Mouse (Mus musculus) layer of hippocampus, adult 2 months (tissue): Measurements from ENCODE around the gene Zeb2. TPM values are rescaled to one million over a fixed set of nuclear protein-coding genes. Genes with fewer than 3 reads are reported as not detected.
"Not testable (repeated sequence)": the region's sequence is repeated elsewhere in the genome, so short reads cannot be mapped to it uniquely, and the experiment has no call there.

Source experiments
- DNase-seq, 2 experiments: peaks; one replicate each; pipeline ENCODE4 v3.0.0; 2022; ENCODE audit warnings: low spot score in 2 of 2
- H3K27ac ChIP-seq: fragments of 200-600 bp; 2 replicates; pipeline ENCODE4 v1.8.1; 2022
- H3K4me3 ChIP-seq: fragments of 200-600 bp; 2 replicates; pipeline ENCODE4 v1.8.1; 2022; ENCODE audit warnings: mild to moderate bottlenecking
- CTCF ChIP-seq: fragments of 200-600 bp; conservative IDR thresholded peaks from 2 replicates; pipeline ENCODE4 v1.8.1; 2022; ENCODE audit warnings: antibody characterized with exemption, mild to moderate bottlenecking, moderate library complexity
- total RNA-seq, 2 experiments: library from RNA; stranded (reverse); gene quantifications; 2 replicates each; pipeline ENCODE4 v1.2.3; 2021

The Zeb2 gene
- total RNA-seq, 2 experiments from 2014 or later: 430 to 443 TPM

- peak overlapping the region; percentile 100 for H3K27ac ChIP-seq
- no peak for DNase-seq
- peak overlapping the region; percentile 93 for H3K4me3 ChIP-seq
- TF ChIP-seq CTCF: no peak
Measured at GRCm38 (mm10) chr2:45118121-45118520, 926 bp upstream of the Zeb2 start.

- peak overlapping the region; percentile 93 for H3K4me3 ChIP-seq
- peak overlapping the region; percentile 100 for H3K27ac ChIP-seq
- TF ChIP-seq CTCF: peak; percentile 31
- no peak for DNase-seq
Measured at GRCm38 (mm10) chr2:45117592-45117991, 397 bp upstream of the Zeb2 start.

GRCm38 (mm10) chr2:45116531-45117024, 617 bp downstream of the Zeb2 start:
- Histone ChIP-seq H3K4me3 (peak overlapping the region; percentile 93), H3K27ac (peak overlapping the region; percentile 100)
- DNase-seq: no peak
- no peak for TF ChIP-seq CTCF

GRCm38 (mm10) chr2:45115720-45116495, 1.3 kb downstream of the Zeb2 start:
- DNase-seq: no peak
- Histone ChIP-seq H3K4me3 (peak overlapping the region; percentile 93), H3K27ac (peak overlapping the region; percentile 100)
- no peak for TF ChIP-seq CTCF

GRCm38 (mm10) chr2:45115211-45115610, 2.0 kb downstream of the Zeb2 start:
- Histone ChIP-seq H3K4me3 (peak overlapping the region; percentile 93), H3K27ac (peak overlapping the region; percentile 100)
- no peak for TF ChIP-seq CTCF
- DNase-seq: no peak

- DNase-seq: no peak
- no peak for TF ChIP-seq CTCF
- Histone ChIP-seq H3K27ac (peak overlapping the region; percentile 100), H3K4me3 (peak overlapping the region; percentile 93)
Measured at GRCm38 (mm10) chr2:45114596-45114995, 2.6 kb downstream of the Zeb2 start.

- peak overlapping the region; percentile 100 for H3K27ac ChIP-seq
- no peak for TF ChIP-seq CTCF
- no peak for DNase-seq
- peak overlapping the region; percentile 93 for H3K4me3 ChIP-seq
Measured at GRCm38 (mm10) chr2:45113912-45114311, 3.3 kb downstream of the Zeb2 start.

GRCm38 (mm10) chr2:45112891-45113683, 4.1 kb downstream of the Zeb2 start:
- TF ChIP-seq CTCF: peak; percentile 81
- peak overlapping the region; percentile 100 for H3K27ac ChIP-seq
- peak; percentile 64 to 77 for DNase-seq
- peak overlapping the region; percentile 73 for H3K4me3 ChIP-seq

GRCm38 (mm10) chr2:45112021-45112747, 5.0 kb downstream of the Zeb2 start:
- Histone ChIP-seq H3K4me3 (peak overlapping the region; percentile 73), H3K27ac (peak overlapping the region; percentile 100)
- no peak for TF ChIP-seq CTCF
- DNase-seq: no peak

GRCm38 (mm10) chr2:45111571-45111970, 5.6 kb downstream of the Zeb2 start:
- Histone ChIP-seq H3K27ac (peak overlapping the region; percentile 100), H3K4me3 (peak overlapping the region; percentile 80)
- DNase-seq: not testable (repeated sequence)

GRCm38 (mm10) chr2:45110757-45111411, 6.3 kb downstream of the Zeb2 start:
- no peak for TF ChIP-seq CTCF
- H3K27ac ChIP-seq: peak overlapping the region; percentile 100
- H3K4me3 ChIP-seq: peak overlapping the region; percentile 80
- DNase-seq: no peak

GRCm38 (mm10) chr2:45109951-45110756, 7.0 kb downstream of the Zeb2 start:
- Histone ChIP-seq H3K4me3 (peak overlapping the region; percentile 80), H3K27ac (peak overlapping the region; percentile 100)
- no peak for DNase-seq
- no peak for TF ChIP-seq CTCF
